Mouse (Mus musculus) stomach, embryonic 16.5 days (tissue): ENCODE data around the gene Map3k10. TPM values are rescaled to one million over a fixed set of nuclear protein-coding genes. Genes with fewer than 3 reads are reported as not detected.

ENCODE experiments used
- ATAC-seq: fragments of 200-750 bp; cut with Nextera tagmentation; 2 replicates; pipeline ENCODE4 v1.8.0; 2017; ENCODE audit warnings: moderate number of reproducible peaks, moderate TSS enrichment; ENCODE audit not compliant: insufficient read depth, low FRiP score
- H3K27ac ChIP-seq: fragments of 300-500 bp; sonication (generic); 2 replicates; pipeline ENCODE4 v1.5.1; 2014; ENCODE audit warnings: low read length
- H3K27me3 ChIP-seq: fragments of 300-500 bp; sonication (generic); 2 replicates; pipeline ENCODE4 v1.6.1; 2014; ENCODE audit warnings: low read length, control low read depth, mixed read lengths; ENCODE audit not compliant: control insufficient read depth, insufficient read depth
- H3K36me3 ChIP-seq: fragments of 300-500 bp; sonication (generic); 2 replicates; pipeline ENCODE4 v1.6.1; 2014; ENCODE audit warnings: low read length; ENCODE audit not compliant: control insufficient read depth, insufficient read depth
- H3K4me1 ChIP-seq: fragments of 300-500 bp; sonication (generic); 2 replicates; pipeline ENCODE4 v1.6.1; 2014; ENCODE audit warnings: low read length, control low read depth, mixed read lengths; ENCODE audit not compliant: control insufficient read depth, insufficient read depth
- H3K4me2 ChIP-seq: fragments of 300-500 bp; sonication (generic); 2 replicates; pipeline ENCODE4 v1.6.1; 2014; ENCODE audit warnings: low read depth, low read length, mixed read lengths
- H3K4me3 ChIP-seq: fragments of 300-500 bp; sonication (generic); replicated peaks from 2 replicates; pipeline ENCODE4 v1.5.1; 2014; ENCODE audit warnings: mild to moderate bottlenecking, low read length
- H3K9ac ChIP-seq: fragments of 300-500 bp; sonication (generic); 2 replicates; pipeline ENCODE4 v1.6.1; 2014; ENCODE audit warnings: low read length
- H3K9me3 ChIP-seq: fragments of 300-500 bp; sonication (generic); replicated peaks from 2 replicates; pipeline ENCODE4 v1.6.1; 2016; ENCODE audit warnings: low read length, control low read depth; ENCODE audit not compliant: control insufficient read depth
- WGBS: fragments of 180-500 bp; shearing (Covaris S2); extraction: QIAGEN DNeasy Blood & Tissue Kit; methylation state at CpG from one replicate; pipeline ENCODE4 v1.1.7; 2014; 5-methylcytosine and 5-hydroxymethylcytosine counted together
- polyA plus RNA-seq: library from polyadenylated mRNA; unstranded; fragments of >200 nt; fragmentation: Nextera tagmentation; extraction: Ambion mirVana; gene quantifications from 2 replicates; pipeline ENCODE4 v1.2.1, GENCODE M21; 2015

Map3k10 gene
- polyA plus RNA-seq, 1 experiment from 2014 or later = 4.1 TPM

- ATAC-seq = no peak
- no peak overlapping the region for H3K9ac ChIP-seq
- no peaks in the 10 kb centered on the region for H3K36me3 ChIP-seq
- H3K9me3 ChIP-seq = no peaks in the 10 kb centered on the region
- peaks cover 47% of the 10 kb centered on the region for H3K27me3 ChIP-seq
- 38% methylated on average over 53 of the region's 53 CpGs for WGBS
- no peak overlapping the region for H3K4me2 ChIP-seq
- H3K4me1 ChIP-seq = peaks cover 4% of the 10 kb centered on the region; the same call in 1 of the 2 replicates
- H3K4me3 ChIP-seq = no peak overlapping the region
- H3K27ac ChIP-seq = no peak overlapping the region
These were observed 16.5 kb downstream of the Map3k10 start for GRCm38 (mm10) chr7:27657824-27658395.

DNA sequence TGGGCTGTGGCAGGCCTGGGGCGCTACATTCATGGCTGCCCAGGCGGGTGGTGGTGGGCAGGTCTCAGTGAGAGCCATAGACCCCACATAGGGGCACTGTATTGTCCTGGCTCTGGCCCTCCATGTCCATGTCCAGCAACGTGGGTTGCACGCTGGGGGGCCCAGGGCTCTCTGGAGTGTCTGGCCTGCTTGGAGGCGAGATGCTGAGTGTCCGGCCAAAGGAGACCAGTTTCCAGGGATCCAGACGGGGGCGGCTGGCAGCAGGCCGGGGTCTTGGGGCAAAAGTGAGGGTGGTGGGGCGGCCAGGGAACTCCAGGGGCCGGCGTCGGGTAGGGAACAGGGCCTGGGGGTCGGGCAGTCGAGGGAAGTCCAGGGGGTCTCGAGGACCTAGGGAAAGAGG is 17.8 kb downstream of the Map3k10 start:
- no peak overlapping the region for H3K4me3 ChIP-seq
- peaks cover 4% of the 10 kb centered on the region; the same call in 1 of the 2 replicates for H3K4me1 ChIP-seq
- H3K4me2 ChIP-seq = no peak overlapping the region
- WGBS = 88% methylated on average over 16 of the region's 16 CpGs
- H3K9ac ChIP-seq = no peak overlapping the region
- no peaks in the 10 kb centered on the region for H3K36me3 ChIP-seq
- H3K9me3 ChIP-seq = no peaks in the 10 kb centered on the region
- H3K27me3 ChIP-seq = peaks cover 53% of the 10 kb centered on the region
- H3K27ac ChIP-seq = no peak overlapping the region
- ATAC-seq = no peak

DNA sequence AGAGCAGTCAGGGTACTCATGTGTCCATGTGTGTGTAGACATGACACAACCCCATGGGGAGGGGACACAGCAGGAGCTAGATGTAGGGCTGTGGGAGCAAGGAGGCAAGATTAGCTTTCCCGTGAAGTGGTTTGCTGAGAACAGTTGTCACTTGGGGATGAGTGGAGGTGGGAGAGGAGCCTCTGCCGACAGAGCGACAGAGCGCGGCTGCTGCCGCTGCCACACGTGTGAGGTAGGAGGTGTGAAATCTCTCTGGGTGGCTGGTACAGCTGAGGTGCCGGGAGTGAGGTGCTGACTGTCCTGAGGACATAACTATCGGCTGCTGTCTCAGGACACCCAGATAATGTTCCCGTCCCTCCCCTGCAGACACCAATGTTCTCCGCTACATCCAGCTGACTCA is 18.9 kb downstream of the Map3k10 start:
- H3K4me3 ChIP-seq = no peak overlapping the region
- no peaks in the 10 kb centered on the region for H3K9me3 ChIP-seq
- H3K36me3 ChIP-seq = no peaks in the 10 kb centered on the region
- H3K4me1 ChIP-seq = peaks cover 4% of the 10 kb centered on the region; the same call in 1 of the 2 replicates
- H3K27ac ChIP-seq = no peak overlapping the region
- H3K9ac ChIP-seq = no peak overlapping the region
- WGBS = 39% methylated on average over 11 of the region's 11 CpGs
- peaks cover 53% of the 10 kb centered on the region for H3K27me3 ChIP-seq
- no peak overlapping the region for H3K4me2 ChIP-seq
- ATAC-seq = no peak

- no peak overlapping the region for H3K27ac ChIP-seq
- no peak overlapping the region for H3K4me3 ChIP-seq
- peaks cover 4% of the 10 kb centered on the region; the same call in 1 of the 2 replicates for H3K4me1 ChIP-seq
- ATAC-seq = no peak
- 54% methylated on average over 20 of the region's 20 CpGs for WGBS
- H3K36me3 ChIP-seq = no peaks in the 10 kb centered on the region
- no peaks in the 10 kb centered on the region for H3K9me3 ChIP-seq
- no peak overlapping the region for H3K9ac ChIP-seq
- H3K4me2 ChIP-seq = no peak overlapping the region
- H3K27me3 ChIP-seq = peaks cover 53% of the 10 kb centered on the region
These were observed 19.7 kb downstream of the Map3k10 start for GRCm38 (mm10) chr7:27654607-27655276.

GRCm38 (mm10) chr7:27653681-27654437 is 20.5 kb downstream of the Map3k10 start, which contains the start of gene Ttc9b:
Gene Ttc9b (plus strand): TSS chr7:27653915.
- WGBS = 5% methylated on average over 58 of the region's 62 CpGs
- ATAC-seq = peak; percentile 43
- H3K4me2 ChIP-seq = peak within 1 kb of the TSS; percentile 42
- no peak within 1 kb of the TSS for H3K27ac ChIP-seq
- H3K9ac ChIP-seq = no peak within 1 kb of the TSS
- no peaks in the 10 kb centered on the region for H3K36me3 ChIP-seq
- peaks cover 4% of the 10 kb centered on the region; the same call in 1 of the 2 replicates for H3K4me1 ChIP-seq
- peaks cover 51% of the 10 kb centered on the region for H3K27me3 ChIP-seq
- H3K9me3 ChIP-seq = no peaks in the 10 kb centered on the region
- peak within 1 kb of the TSS; percentile 32 for H3K4me3 ChIP-seq

DNA sequence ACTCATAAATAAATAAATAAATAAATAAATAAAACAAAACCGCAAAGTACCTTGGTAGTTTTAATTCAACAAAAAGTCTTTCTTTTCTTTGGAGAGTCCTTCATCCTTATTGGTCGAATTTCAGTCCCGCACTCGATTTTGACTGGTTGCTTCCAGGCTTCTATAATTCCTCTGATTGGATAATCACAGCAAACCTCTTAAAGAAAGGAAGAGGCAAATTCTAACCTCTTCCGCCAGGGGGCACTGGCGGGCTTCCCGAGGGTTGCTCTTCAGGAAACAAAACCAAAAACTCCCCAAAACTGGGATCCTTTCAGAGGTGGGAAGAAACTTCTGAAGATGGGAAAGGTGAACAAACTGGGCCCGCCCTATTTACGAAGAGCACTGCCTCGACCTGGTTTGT is 23.4 kb downstream of the Map3k10 start:
- ATAC-seq = no peak
- no peaks in the 10 kb centered on the region for H3K36me3 ChIP-seq
- 0 out of 2 replicates have a peak overlapping the region, but pooled peaks have one; percentile 12 for H3K4me3 ChIP-seq
- no peaks in the 10 kb centered on the region for H3K9me3 ChIP-seq
- peaks cover 4% of the 10 kb centered on the region; the same call in 1 of the 2 replicates for H3K4me1 ChIP-seq
- 6% methylated on average over 10 of the region's 10 CpGs for WGBS
- H3K27me3 ChIP-seq = peaks cover 36% of the 10 kb centered on the region
- peak overlapping the region; percentile 17 for H3K4me2 ChIP-seq
- H3K27ac ChIP-seq = no peak overlapping the region
- H3K9ac ChIP-seq = no peak overlapping the region

DNA sequence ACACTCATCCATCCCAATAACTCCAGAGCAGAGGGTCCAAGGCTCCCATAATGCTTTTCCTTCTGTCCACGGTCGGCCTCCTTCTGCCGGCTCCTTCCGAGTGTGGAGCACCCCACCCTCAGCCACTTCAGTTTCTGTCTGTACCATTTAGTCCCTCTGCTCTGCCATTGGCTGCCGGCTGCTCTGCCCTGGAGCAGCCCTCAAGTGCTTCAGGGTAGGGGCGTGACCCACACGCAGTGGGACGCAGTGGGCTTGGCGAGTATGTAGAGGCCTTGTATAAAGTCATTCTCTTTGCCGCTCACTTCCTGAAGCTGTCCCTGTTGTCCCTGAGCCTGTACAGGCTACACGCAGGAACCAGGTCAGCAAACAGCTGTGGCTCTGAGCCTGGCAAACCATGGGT is 24.7 kb downstream of the Map3k10 start:
- Histone ChIP-seq H3K4me3 (no peak overlapping the region), H3K9me3 (no peaks in the 10 kb centered on the region), H3K4me1 (peaks cover 4% of the 10 kb centered on the region; the same call in 1 of the 2 replicates), H3K36me3 (no peaks in the 10 kb centered on the region), H3K4me2 (no peak overlapping the region), H3K27ac (no peak overlapping the region), H3K9ac (no peak overlapping the region), H3K27me3 (peaks cover 24% of the 10 kb centered on the region)
- ATAC-seq = no peak
- WGBS = 85% methylated on average over 11 of the region's 11 CpGs

DNA sequence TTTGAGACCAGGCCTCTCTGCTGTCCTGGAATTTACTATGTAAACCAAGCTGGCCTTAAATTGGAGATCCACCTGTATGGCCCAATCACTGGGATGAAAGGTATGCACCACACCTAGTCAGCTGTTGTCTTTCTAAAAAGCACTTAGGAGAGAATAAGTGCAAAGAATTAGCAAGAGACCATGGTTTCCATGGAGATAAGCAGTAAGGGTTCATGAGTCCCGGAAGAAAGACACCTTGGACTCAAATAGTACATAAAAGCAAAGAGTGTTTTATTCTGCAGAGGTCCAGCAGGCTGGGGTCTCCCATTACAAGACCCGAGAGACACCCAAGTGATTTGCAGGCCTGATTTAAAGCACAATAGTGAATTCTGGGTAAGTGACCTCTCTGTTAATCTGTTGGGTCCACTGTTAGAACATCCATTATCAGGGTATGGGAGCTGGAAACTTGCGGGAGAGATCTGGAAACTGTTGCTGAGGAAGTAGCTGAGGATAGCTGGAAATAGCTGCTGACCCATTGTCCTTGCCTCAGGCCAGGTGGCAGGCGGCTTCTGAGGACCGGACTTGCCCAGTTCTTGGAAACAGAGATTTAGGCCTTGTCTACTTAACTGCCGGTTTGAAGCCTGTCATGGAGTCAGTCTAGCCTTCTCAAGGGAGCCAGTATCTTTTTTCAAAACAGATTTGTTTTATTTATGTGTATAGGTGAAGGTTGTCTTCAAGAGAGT is 27.0 kb downstream of the Map3k10 start:
- 82% methylated on average over 6 of the region's 6 CpGs for WGBS
- H3K9ac ChIP-seq = no peak overlapping the region
- no peak overlapping the region for H3K27ac ChIP-seq
- H3K27me3 ChIP-seq = peaks cover 2% of the 10 kb centered on the region
- H3K4me2 ChIP-seq = no peak overlapping the region
- H3K4me1 ChIP-seq = no peaks in the 10 kb centered on the region
- no peaks in the 10 kb centered on the region for H3K9me3 ChIP-seq
- no peak for ATAC-seq
- no peaks in the 10 kb centered on the region for H3K36me3 ChIP-seq
- H3K4me3 ChIP-seq = no peak overlapping the region
